8 mouse cellular contexts compared by ENCODE assay signal in the genomic region with DNA sequence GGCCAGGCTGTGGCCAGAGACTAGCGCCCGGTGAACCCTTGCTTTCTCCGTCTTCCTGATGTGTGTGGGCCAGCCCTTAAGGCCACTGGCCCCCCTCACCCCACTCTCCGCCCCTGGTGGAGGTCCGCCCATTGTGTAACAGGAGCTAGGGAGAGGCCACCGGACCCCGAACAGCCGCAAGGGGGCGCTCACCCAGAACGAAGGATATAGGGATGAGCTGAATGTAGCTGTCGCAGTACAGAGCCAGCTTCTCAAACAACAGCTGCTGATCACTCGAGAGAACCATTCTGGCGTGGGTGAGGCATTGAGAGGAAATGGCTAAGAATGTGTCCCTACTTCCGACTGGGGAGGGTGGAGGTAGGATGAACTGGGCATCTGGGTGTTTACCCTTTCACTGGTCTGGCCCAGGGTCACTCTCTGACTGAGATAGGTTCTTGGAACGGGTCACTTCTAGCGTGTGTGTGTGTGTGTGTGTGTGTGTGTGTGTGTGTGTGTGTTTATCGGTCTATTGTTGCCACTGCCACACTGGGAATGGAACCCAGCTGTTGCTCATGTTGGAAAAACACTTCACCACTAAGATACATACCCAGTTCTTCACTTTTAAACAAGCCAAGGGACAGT. TPM values are rescaled to one million over a fixed set of nuclear protein-coding genes. Genes with fewer than 3 reads are reported as not detected.
DNase-seq lines count a peak whose midpoint lies in the region; ATAC-seq lines count a peak whose summit lies in the region.

No protein-coding gene starts in this region.

- no peaks in the 10 kb centered on the region for H3K9me3 ChIP-seq in heart, embryonic 11.5 days (replicated peaks; ENCODE audit: control insufficient read depth, low read length)
- H3K9me3 ChIP-seq in kidney, embryonic 15.5 days (replicated peaks) = no peaks in the 10 kb centered on the region

- 7% methylated on average over 17 of the region's 17 CpGs for WGBS in heart, embryonic 11.5 days (ENCODE audit: insufficient replicate concordance)
- WGBS in kidney, embryonic 15.5 days = 3% methylated on average over 17 of the region's 17 CpGs

- no peaks in the 10 kb centered on the region for H3K36me3 ChIP-seq in heart, embryonic 11.5 days (ENCODE audit: control insufficient read depth, insufficient read depth, low read length)
- H3K36me3 ChIP-seq in kidney, embryonic 15.5 days = no peaks in the 10 kb centered on the region

- peak overlapping the region; percentile 59 for H3K9ac ChIP-seq in heart, embryonic 11.5 days (ENCODE audit: low read depth, low read length)
- H3K9ac ChIP-seq in kidney, embryonic 15.5 days = 0 out of 2 replicates have a peak overlapping the region, but pooled peaks have one; percentile 17

- H3K4me1 ChIP-seq in heart, embryonic 11.5 days (ENCODE audit: control insufficient read depth, insufficient read depth, low read length) = peaks cover 3% of the 10 kb centered on the region; the same call in 1 of the 2 replicates
- H3K4me1 ChIP-seq in kidney, embryonic 15.5 days = peaks cover 30% of the 10 kb centered on the region

- peak; percentile 50 for ATAC-seq in erythroblast, adult 5-6 weeks (replicated peaks; ENCODE audit: low FRiP score, poor library complexity, severe bottlenecking)
- ATAC-seq in heart, embryonic 11.5 days (replicated peaks; ENCODE audit: insufficient number of reproducible peaks, low FRiP score, low TSS enrichment) = peak; percentile 75
- peak; percentile 87 for ATAC-seq in kidney, embryonic 15.5 days (replicated peaks; ENCODE audit: low FRiP score)

- H3K27me3 ChIP-seq in heart, embryonic 11.5 days (ENCODE audit: control insufficient read depth, insufficient read depth, low read length) = 0 out of 2 replicates have a peak, but pooled peaks cover 3% of the 10 kb centered on the region
- no peaks in the 10 kb centered on the region for H3K27me3 ChIP-seq in kidney, embryonic 15.5 days

- DNase-seq in A20 (ENCODE audit: low read depth, low spot score) (peak; percentile 84), liver (peak; percentile 89)
- DNase-seq in brain, adult 2 months (ENCODE audit: low read depth, low spot score) = peak; percentile 88
- DNase-seq in monocyte, adult 2 months (ENCODE audit: low read depth in 1 of 2, low spot score in 2 of 2) = peak; percentile 60 to 74
- DNase-seq in spleen, postnatal 14 days (ENCODE audit: low spot score in 2 of 2) = peak; percentile 71 to 85

- H3K27ac ChIP-seq in heart, embryonic 11.5 days (ENCODE audit: low read depth, low read length) = no peak overlapping the region
- no peak overlapping the region for H3K27ac ChIP-seq in kidney, embryonic 15.5 days

- H3K4me3 ChIP-seq in heart, embryonic 11.5 days (ENCODE audit: low read depth, low read length) = peak overlapping the region; percentile 35
- peak overlapping the region; percentile 31 for H3K4me3 ChIP-seq in kidney, embryonic 15.5 days (replicated peaks)

- peak overlapping the region; percentile 63 for H3K4me2 ChIP-seq in heart, embryonic 11.5 days
- peak overlapping the region; percentile 60 for H3K4me2 ChIP-seq in kidney, embryonic 15.5 days

RNA-seq across cellular contexts. Expression of gene Best1, which starts 8.3 kb away (rescaled TPM):
- total RNA-seq in erythroblast, adult 5-6 weeks (2015; ENCODE audit: low replicate concordance) = not detected in 2 replicates
- total RNA-seq in erythroblast, adult 5-6 weeks (2017; ENCODE audit: low replicate concordance) = not detected in 2 replicates
- polyA plus RNA-seq in heart, embryonic 11.5 days (2014; fragmentation: Nextera tagmentation; extraction: Ambion mirVana) = 0.10 and 0.41 TPM in 2 replicates
- polyA plus RNA-seq in kidney, embryonic 15.5 days (2015; fragmentation: Nextera tagmentation; extraction: Ambion mirVana) = 1.4 and 1.7 TPM in 2 replicates

RNA-seq across cellular contexts. Expression of gene Rab3il1, which starts 8.3 kb away (rescaled TPM):
- total RNA-seq in erythroblast, adult 5-6 weeks (2015; ENCODE audit: low replicate concordance) = 263 and 307 TPM in 2 replicates
- 530 and 535 TPM in 2 replicates for total RNA-seq in erythroblast, adult 5-6 weeks (2017; ENCODE audit: low replicate concordance)
- polyA plus RNA-seq in heart, embryonic 11.5 days (2014; fragmentation: Nextera tagmentation; extraction: Ambion mirVana) = 50.8 and 54.0 TPM in 2 replicates
- 28.0 and 34.3 TPM in 2 replicates for polyA plus RNA-seq in kidney, embryonic 15.5 days (2015; fragmentation: Nextera tagmentation; extraction: Ambion mirVana)

RNA-seq across cellular contexts. Expression of gene Fth1, which starts 12.7 kb away (rescaled TPM):
- 939 and 1,145 TPM in 2 replicates for total RNA-seq in erythroblast, adult 5-6 weeks (2015; ENCODE audit: low replicate concordance)
- 1,067 and 1,257 TPM in 2 replicates for total RNA-seq in erythroblast, adult 5-6 weeks (2017; ENCODE audit: low replicate concordance)
- polyA plus RNA-seq in heart, embryonic 11.5 days (2014; fragmentation: Nextera tagmentation; extraction: Ambion mirVana) = 1,994 and 2,294 TPM in 2 replicates
- polyA plus RNA-seq in kidney, embryonic 15.5 days (2015; fragmentation: Nextera tagmentation; extraction: Ambion mirVana) = 1,594 and 1,598 TPM in 2 replicates

RNA-seq across cellular contexts. Expression of gene Fads3, which starts 48.2 kb away (rescaled TPM):
- total RNA-seq in erythroblast, adult 5-6 weeks (2015; ENCODE audit: low replicate concordance) = 1.7 and 12.1 TPM in 2 replicates
- total RNA-seq in erythroblast, adult 5-6 weeks (2017; ENCODE audit: low replicate concordance) = 9.3 and 18.5 TPM in 2 replicates
- 15.8 and 17.9 TPM in 2 replicates for polyA plus RNA-seq in heart, embryonic 11.5 days (2014; fragmentation: Nextera tagmentation; extraction: Ambion mirVana)
- 21.5 and 22.3 TPM in 2 replicates for polyA plus RNA-seq in kidney, embryonic 15.5 days (2015; fragmentation: Nextera tagmentation; extraction: Ambion mirVana)
